Comparison of ENCODE assay signal across 8 mouse cellular contexts in genomic region chr5:106453181-106453885, GRCm38 (mm10). TPM values are rescaled to one million over a fixed set of nuclear protein-coding genes. Genes with fewer than 3 reads are reported as not detected.
A peak's percentile ranks its signal among the peaks of the same experiment; 100 is the strongest.
DNase-seq lines count a peak whose midpoint lies in the region; ATAC-seq and TF ChIP-seq lines count a peak whose summit lies in the region.
"Had no signal": no experiment of that assay in that cellular context is flagged by ENCODE, and none has a peak within 500 bp of the region (broad histone marks: within the 10 kb centered on the region; RNA-seq: fewer than 3 reads in every experiment).

No protein-coding gene starts in this region.

- no peak for DNase-seq in embryonic facial prominence, embryonic 14.5 days (ENCODE audit: low spot score)
- no peak for DNase-seq in adrenal gland, postnatal 10 days
- DNase-seq in layer of hippocampus, adult 2 months (ENCODE audit: low spot score in 2 of 2) = no peak
- DNase-seq: kidney, postnatal 36 days had no signal

- peaks cover 8% of the 10 kb centered on the region; the same call in 1 of the 2 replicates for H3K9me3 ChIP-seq in megakaryocyte, embryonic 14.5 days
- no peaks in the 10 kb centered on the region for H3K9me3 ChIP-seq in embryonic facial prominence, embryonic 14.5 days (ENCODE audit: control insufficient read depth, low read length)
- no peaks in the 10 kb centered on the region for H3K9me3 ChIP-seq in limb, embryonic 12.5 days
- H3K9me3 ChIP-seq in liver, embryonic 12.5 days (replicated peaks) = no peaks in the 10 kb centered on the region

- WGBS in embryonic facial prominence, embryonic 14.5 days = 0% methylated on average over 28 of the region's 45 CpGs
- under 1% methylated on average over 41 of the region's 45 CpGs for WGBS in limb, embryonic 12.5 days
- WGBS in liver, embryonic 12.5 days (ENCODE audit: insufficient replicate concordance) = 3% methylated on average over 45 of the region's 45 CpGs

- peak overlapping the region; percentile 28 for H3K4me3 ChIP-seq in megakaryocyte, embryonic 14.5 days (replicated peaks)
- peak overlapping the region; percentile 16; the same call in 1 of the 2 replicates for H3K4me3 ChIP-seq in embryonic facial prominence, embryonic 14.5 days (ENCODE audit: low read depth, low read length)
- H3K4me3 ChIP-seq in limb, embryonic 12.5 days (replicated peaks) = peak overlapping the region; percentile 18; the same call in 1 of the 2 replicates
- no peak overlapping the region for H3K4me3 ChIP-seq in layer of hippocampus, adult 2 months
- H3K4me3 ChIP-seq in liver, embryonic 12.5 days = no peak overlapping the region

- TF ChIP-seq CTCF in layer of hippocampus, adult 2 months (conservative IDR thresholded peaks at IDR 0.05) = no peak

- ATAC-seq in megakaryocyte, adult 5-6 weeks (ENCODE audit: poor library complexity, severe bottlenecking) = no peak
- ATAC-seq in embryonic facial prominence, embryonic 14.5 days (ENCODE audit: low read depth) = no peak
- ATAC-seq in limb, embryonic 12.5 days (ENCODE audit: insufficient number of reproducible peaks, insufficient read depth, low FRiP score, low TSS enrichment, low read depth) = no peak
- ATAC-seq in liver, embryonic 12.5 days = no peak

- no peaks in the 10 kb centered on the region for H3K36me3 ChIP-seq in megakaryocyte, embryonic 14.5 days (replicated peaks; ENCODE audit: low read length)
- no peaks in the 10 kb centered on the region for H3K36me3 ChIP-seq in embryonic facial prominence, embryonic 14.5 days (ENCODE audit: control insufficient read depth, insufficient read depth, low read length)
- no peaks in the 10 kb centered on the region for H3K36me3 ChIP-seq in limb, embryonic 12.5 days
- no peaks in the 10 kb centered on the region for H3K36me3 ChIP-seq in liver, embryonic 12.5 days

- H3K27ac ChIP-seq in embryonic facial prominence, embryonic 14.5 days (replicated peaks; ENCODE audit: low read depth, low read length) = no peak overlapping the region
- no peak overlapping the region for H3K27ac ChIP-seq in limb, embryonic 12.5 days
- no peak overlapping the region for H3K27ac ChIP-seq in layer of hippocampus, adult 2 months
- H3K27ac ChIP-seq in liver, embryonic 12.5 days = no peak overlapping the region

- H3K4me2 ChIP-seq in embryonic facial prominence, embryonic 14.5 days (ENCODE audit: low read depth, low read length) = peak overlapping the region; percentile 24; the same call in 1 of the 2 replicates
- H3K4me2 ChIP-seq in limb, embryonic 12.5 days = peak overlapping the region; percentile 15; the same call in 1 of the 2 replicates
- H3K4me2 ChIP-seq in liver, embryonic 12.5 days = no peak overlapping the region

- no peak overlapping the region for H3K9ac ChIP-seq in embryonic facial prominence, embryonic 14.5 days (ENCODE audit: low read depth, low read length)
- no peak overlapping the region for H3K9ac ChIP-seq in limb, embryonic 12.5 days (replicated peaks)
- no peak overlapping the region for H3K9ac ChIP-seq in liver, embryonic 12.5 days

- peaks cover 33% of the 10 kb centered on the region for H3K4me1 ChIP-seq in megakaryocyte, embryonic 14.5 days
- H3K4me1 ChIP-seq in embryonic facial prominence, embryonic 14.5 days (ENCODE audit: control insufficient read depth, insufficient read depth, low read length) = peaks cover 8% of the 10 kb centered on the region; the same call in 1 of the 2 replicates
- peaks cover 25% of the 10 kb centered on the region for H3K4me1 ChIP-seq in limb, embryonic 12.5 days (replicated peaks)
- H3K4me1 ChIP-seq in liver, embryonic 12.5 days = 0 out of 2 replicates have a peak, but pooled peaks cover 6% of the 10 kb centered on the region

- H3K27me3 ChIP-seq in megakaryocyte, embryonic 14.5 days (replicated peaks) = peaks cover 94% of the 10 kb centered on the region
- peaks cover 95% of the 10 kb centered on the region for H3K27me3 ChIP-seq in embryonic facial prominence, embryonic 14.5 days (replicated peaks; ENCODE audit: control insufficient read depth, insufficient read depth, low read length)
- peaks cover 93% of the 10 kb centered on the region for H3K27me3 ChIP-seq in limb, embryonic 12.5 days
- peaks cover 96% of the 10 kb centered on the region for H3K27me3 ChIP-seq in liver, embryonic 12.5 days (replicated peaks)

RNA-seq across cellular contexts. Expression of gene Barhl2, which starts 4.6 kb away (rescaled TPM):
- polyA plus RNA-seq in megakaryocyte, embryonic 14.5 days (2012; ENCODE audit: insufficient read depth, low replicate concordance) = 0.03 TPM in 1 of 2 replicates, not detected in the other
- not detected in 2 replicates for total RNA-seq in megakaryocyte, adult 5-6 weeks (2015)
- not detected in 2 replicates for total RNA-seq in megakaryocyte, adult 5-6 weeks (2017)
- not detected in 2 replicates for polyA plus RNA-seq in embryonic facial prominence, embryonic 14.5 days (2014; fragmentation: Nextera tagmentation; extraction: Ambion mirVana)
- polyA plus RNA-seq in limb, embryonic 12.5 days (2016; fragmentation: Nextera tagmentation; extraction: Ambion mirVana) = not detected in 2 replicates
- total RNA-seq in adrenal gland, postnatal 10 days (2021) = not detected
- not detected for total RNA-seq in layer of hippocampus, adult 2 months (2021)
- polyA plus RNA-seq in liver, embryonic 12.5 days (2016; fragmentation: Nextera tagmentation; extraction: Ambion mirVana) = not detected in 2 replicates

Comparison
In these comparisons a context has a peak if more than half of its experiments do, and no peak if none do; other contexts are left out.
1. H3K4me3 ChIP-seq: peak in megakaryocyte, embryonic 14.5 days (single experiment), embryonic facial prominence, embryonic 14.5 days (single experiment) and limb, embryonic 12.5 days (single experiment); none in layer of hippocampus, adult 2 months (single experiment) and liver, embryonic 12.5 days (single experiment).